Mouse (Mus musculus) heart, adult 2 months (tissue): Measurements from ENCODE around the gene Tmem202. TPM values are rescaled to one million over a fixed set of nuclear protein-coding genes. Genes with fewer than 3 reads are reported as not detected.

ENCODE experiments used
- DNase-seq, 2 experiments: peaks; one replicate each; pipeline ENCODE4 v3.0.0; 2021
- H3K27ac ChIP-seq: fragments of 200-600 bp; 2 replicates; pipeline ENCODE4 v1.8.1; 2022
- H3K27me3 ChIP-seq: fragments of 200-500 bp; 2 replicates; pipeline ENCODE4 v1.6.1; 2012; ENCODE audit warnings: mild to moderate bottlenecking, low read length, inconsistent platforms, mixed read lengths; ENCODE audit not compliant: control insufficient read depth, insufficient read depth
- H3K36me3 ChIP-seq: fragments of 200-500 bp; 2 replicates; pipeline ENCODE4 v1.6.1; 2012; ENCODE audit warnings: low read length, inconsistent platforms; ENCODE audit not compliant: control insufficient read depth, insufficient read depth
- H3K4me1 ChIP-seq: fragments of 200-500 bp; 2 replicates; pipeline ENCODE4 v1.6.1; 2011; ENCODE audit warnings: low read length; ENCODE audit not compliant: control insufficient read depth, insufficient read depth
- H3K4me3 ChIP-seq: fragments of 200-600 bp; 2 replicates; pipeline ENCODE4 v1.8.1; 2022
- H3K79me2 ChIP-seq: fragments of 200-500 bp; replicated peaks from 2 replicates; pipeline ENCODE4 v1.6.1; 2012; ENCODE audit warnings: mild to moderate bottlenecking, inconsistent platforms, low read length, moderate library complexity, mixed read lengths; ENCODE audit not compliant: control insufficient read depth, insufficient read depth
- H3K9ac ChIP-seq: fragments of 200-500 bp; 2 replicates; pipeline ENCODE4 v1.6.1; 2012; ENCODE audit warnings: low read depth, mild to moderate bottlenecking, control low read depth, inconsistent platforms, low read length, mixed read lengths
- CTCF ChIP-seq: fragments of 200-600 bp; IDR thresholded peaks from 2 replicates; pipeline ENCODE4 v1.8.1; 2022; ENCODE audit warnings: antibody characterized with exemption, mild to moderate bottlenecking, moderate library complexity
- EP300 ChIP-seq: fragments of 200-500 bp; IDR thresholded peaks from 2 replicates; pipeline ENCODE4 v1.6.1; 2011; ENCODE audit warnings: low read depth, low read length, control low read depth; ENCODE audit not compliant: insufficient read depth
- POLR2A ChIP-seq: fragments of 200-500 bp; IDR thresholded peaks from 2 replicates; pipeline ENCODE4 v1.6.1; 2011; ENCODE audit warnings: mild to moderate bottlenecking, low read depth, low read length, control low read depth; ENCODE audit not compliant: insufficient read depth
- WGBS: fragments of 180-500 bp; shearing (Covaris S2); methylation state at CpG from one replicate; pipeline ENCODE4 v1.1.7; 2018; 5-methylcytosine and 5-hydroxymethylcytosine counted together
- intact Hi-C: fragments of 180-260 bp; cut with DNase I; formaldehyde crosslinking; loops from one replicate; pipeline ENCODE4 v1.15.1; 2025
- long read RNA-seq: library from polyadenylated mRNA; stranded (forward); transcript quantifications from one replicate; pipeline ENCODE4 v2.0.0, GENCODE M21; 2021
- polyA plus RNA-seq: library from polyadenylated mRNA; depleted of rRNA; stranded (reverse); fragments of >200 nt; gene quantifications from 2 replicates; pipeline ENCODE4 v1.2.3, GENCODE M21; 2012; rRNA removed
- total RNA-seq, 2 experiments: library from RNA; stranded (reverse); gene quantifications; 2 replicates each; pipeline ENCODE4 v1.2.3; 2021

Tmem202 gene
- under 1 TPM; 0.37 to 0.84 TPM for total RNA-seq
- 0.16 and 0.29 TPM in 2 replicates for polyA plus RNA-seq
- long read RNA-seq, partial matches to known transcripts, result 1 of 1 reads
- long read RNA-seq, other reads (novel, unspliced or antisense), result 0 of 1 reads

GRCm38 (mm10) chr9:59539441-59540137 is at the start of gene Tmem202, which contains the start of gene Hexa:
Gene Tmem202, minus strand, starts transcription at chr9:59539847.
Gene Hexa, plus strand, starts transcription at chr9:59539540.
- peak within 1 kb of the TSS; percentile 81 for H3K9ac ChIP-seq
- intact Hi-C loops, result loop anchor here (2.0 kb wide), 1 partner anchor 51 kb away; no protein-coding TSS in a partner anchor
- peak; percentile 78 for TF ChIP-seq POLR2A
- peak; percentile 57; the same call in 1 of the 2 replicates for TF ChIP-seq EP300
- TF ChIP-seq CTCF, result no peak

DNA sequence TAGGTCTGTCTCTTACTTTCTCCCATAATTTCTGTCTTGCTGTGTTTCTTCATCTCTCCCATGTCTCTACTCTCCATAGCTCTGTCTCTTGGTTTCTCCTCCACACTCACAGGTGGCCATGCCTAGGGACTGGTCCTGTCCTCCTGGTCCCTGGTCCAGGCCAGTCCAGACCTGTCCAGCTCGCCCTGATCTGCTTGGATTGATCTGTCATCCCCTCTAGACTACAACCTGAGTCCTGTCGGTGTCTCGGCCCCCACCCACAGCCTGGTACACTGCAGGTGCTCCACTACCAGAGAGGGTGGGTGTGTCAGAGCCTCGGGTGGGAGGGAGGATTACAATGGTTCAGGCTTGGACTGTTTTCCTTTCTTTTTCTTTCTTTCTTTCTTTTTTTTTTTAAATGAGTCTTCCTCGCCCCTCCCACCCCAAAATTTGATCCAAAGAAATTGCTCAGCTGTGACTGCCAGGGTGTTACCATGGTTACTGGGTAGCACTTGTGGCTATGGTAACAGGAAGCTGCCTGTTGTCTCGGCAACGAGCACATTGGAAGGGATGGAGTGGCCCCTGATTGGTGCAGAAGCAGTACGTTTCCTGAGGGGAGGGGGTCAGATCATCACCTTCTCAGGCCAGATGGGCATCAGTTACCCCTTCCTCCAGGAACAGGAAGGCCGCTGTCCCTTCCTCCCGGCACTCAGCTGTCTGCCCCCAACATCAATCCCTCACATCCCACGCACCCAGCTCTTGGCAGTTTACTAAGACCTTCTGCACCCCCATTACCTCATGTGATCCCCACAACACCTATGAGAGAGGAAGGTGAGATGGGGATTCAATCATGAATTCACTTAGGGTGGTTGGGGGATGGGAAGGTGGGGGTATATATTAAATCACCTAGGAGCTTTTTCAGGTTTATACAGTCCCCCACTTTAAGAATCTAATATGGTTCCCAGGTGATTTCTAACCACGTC is 49.3 kb upstream of the Tmem202 start:
- Histone ChIP-seq H3K27ac (no peak overlapping the region), H3K4me1 (no peaks in the 10 kb centered on the region), H3K4me3 (no peak overlapping the region), H3K79me2 (no peaks in the 10 kb centered on the region), H3K27me3 (no peaks in the 10 kb centered on the region), H3K36me3 (no peaks in the 10 kb centered on the region), H3K9ac (no peak overlapping the region)
- intact Hi-C loops, result loop anchor here (10.0 kb wide), 1 partner anchor 684 kb away; no protein-coding TSS in a partner anchor
- 43% methylated on average over 12 of the region's 12 CpGs for WGBS
- TF ChIP-seq EP300, result no peak
- TF ChIP-seq POLR2A, result no peak
- TF ChIP-seq CTCF, result no peak
- DNase-seq, result no peak

More at GRCm38 (mm10) chr9:59539441-59540137, at the start of gene Tmem202, which contains the start of gene Hexa:
- Histone ChIP-seq H3K4me3 (peak within 1 kb of the TSS; percentile 86), H3K27ac (peak within 1 kb of the TSS; percentile 91), H3K36me3 (no peaks in the 10 kb centered on the region), H3K4me1 (peaks cover 8% of the 10 kb centered on the region), H3K27me3 (no peaks in the 10 kb centered on the region), H3K79me2 (no peaks in the 10 kb centered on the region; the same call in 1 of the 2 replicates)
- under 1% methylated on average over 55 of the region's 55 CpGs for WGBS
- DNase-seq, result peak; percentile 85 to 88

- Histone ChIP-seq H3K36me3 (no peaks in the 10 kb centered on the region), H3K79me2 (no peaks in the 10 kb centered on the region), H3K27ac (no peak overlapping the region), H3K4me1 (no peaks in the 10 kb centered on the region), H3K27me3 (no peaks in the 10 kb centered on the region), H3K4me3 (no peak overlapping the region), H3K9ac (no peak overlapping the region)
- no peak for DNase-seq
- TF ChIP-seq POLR2A, result no peak
- TF ChIP-seq EP300, result no peak
- TF ChIP-seq CTCF, result no peak
- intact Hi-C loops, result loop anchor here (10.0 kb wide), 1 partner anchor 683 kb away; no protein-coding TSS in a partner anchor
- 69% methylated on average over 5 of the region's 5 CpGs for WGBS
Observed at GRCm38 (mm10) chr9:59588252-59588651, 48.6 kb upstream of the Tmem202 start.

- TF ChIP-seq EP300 (0 out of 2 replicates have a peak, but pooled peaks have one; percentile 55), POLR2A (no peak), CTCF (peak; percentile 94)
- H3K4me3 ChIP-seq, result peak overlapping the region; percentile 30
- no peaks in the 10 kb centered on the region for H3K36me3 ChIP-seq
- DNase-seq, result peak; percentile 64 to 69
- no peak overlapping the region for H3K9ac ChIP-seq
- intact Hi-C loops, result loop anchor here (1.0 to 10.0 kb wide), 3 partner anchors 18 to 680 kb away; no protein-coding TSS in a partner anchor
- 2% methylated on average over 13 of the region's 13 CpGs for WGBS
- no peaks in the 10 kb centered on the region; the same call in 1 of the 2 replicates for H3K27me3 ChIP-seq
- H3K79me2 ChIP-seq, result no peaks in the 10 kb centered on the region
- H3K27ac ChIP-seq, result no peak overlapping the region
- no peaks in the 10 kb centered on the region for H3K4me1 ChIP-seq
Observed at GRCm38 (mm10) chr9:59584871-59585308, 45.2 kb upstream of the Tmem202 start.

DNA sequence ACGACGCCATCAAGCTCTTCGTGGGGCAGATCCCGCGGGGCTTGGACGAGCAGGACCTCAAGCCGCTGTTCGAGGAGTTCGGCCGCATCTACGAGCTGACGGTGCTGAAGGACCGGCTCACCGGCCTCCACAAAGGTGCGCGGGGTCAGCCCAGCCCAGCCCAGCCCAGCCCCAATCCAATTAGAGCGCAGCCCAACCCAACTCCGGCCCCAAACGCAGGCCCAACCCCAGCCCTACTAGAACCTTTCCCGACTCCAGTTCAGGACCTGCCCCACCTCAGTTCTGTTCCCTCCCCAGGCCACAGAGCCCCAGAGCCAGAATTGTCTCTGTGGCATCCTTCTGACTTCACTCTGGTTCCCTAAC is 38.8 kb upstream of the Tmem202 start:
- intact Hi-C loops, result no loop called here
- under 1% methylated on average over 20 of the region's 20 CpGs for WGBS
- no peak for TF ChIP-seq CTCF
- TF ChIP-seq EP300, result no peak
- no peak for TF ChIP-seq POLR2A

More for the DNA sequence above, 38.8 kb upstream of the Tmem202 start:
- H3K4me3 ChIP-seq, result no peak overlapping the region
- H3K9ac ChIP-seq, result no peak overlapping the region
- H3K27me3 ChIP-seq, result peaks cover 2% of the 10 kb centered on the region; the same call in 1 of the 2 replicates
- H3K27ac ChIP-seq, result no peak overlapping the region
- no peaks in the 10 kb centered on the region for H3K79me2 ChIP-seq
- DNase-seq, result no peak
- H3K36me3 ChIP-seq, result no peaks in the 10 kb centered on the region
- no peaks in the 10 kb centered on the region for H3K4me1 ChIP-seq
